ENCODE assay signal across 8 mouse cellular contexts in the genomic region with DNA sequence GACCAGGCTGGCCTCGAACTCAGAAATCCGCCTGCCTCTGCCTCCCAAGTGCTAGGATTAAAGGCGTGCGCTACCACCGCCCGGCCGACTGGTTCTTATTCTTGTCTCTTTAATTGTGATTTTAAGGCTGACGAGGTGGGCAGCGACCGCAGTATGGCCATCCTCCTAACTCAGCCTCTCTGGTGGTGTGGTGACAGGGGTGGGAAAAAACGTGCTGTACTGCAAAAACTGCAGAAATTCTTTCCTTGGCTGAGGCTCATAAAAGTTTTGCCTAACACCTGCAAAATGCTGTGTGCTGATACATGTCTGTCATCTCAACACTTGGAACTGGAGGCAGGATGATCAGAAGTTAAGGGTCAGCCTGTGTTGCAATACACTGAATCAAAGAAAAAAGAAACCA. TPM values are rescaled to one million over a fixed set of nuclear protein-coding genes. Genes with fewer than 3 reads are reported as not detected.
DNase-seq lines count a peak whose midpoint lies in the region; ATAC-seq lines count a peak whose summit lies in the region.

No protein-coding gene starts in this region.

- H3K4me1 ChIP-seq in embryonic facial prominence, embryonic 11.5 days (ENCODE audit: control insufficient read depth, insufficient read depth, low read length): no peaks in the 10 kb centered on the region; the same call in 1 of the 2 replicates
- H3K4me1 ChIP-seq in hindbrain, embryonic 12.5 days: peaks cover 51% of the 10 kb centered on the region
- peaks cover 20% of the 10 kb centered on the region for H3K4me1 ChIP-seq in midbrain, embryonic 14.5 days (ENCODE audit: control insufficient read depth, insufficient read depth, low read length)

- peak overlapping the region; percentile 81 for H3K4me2 ChIP-seq in embryonic facial prominence, embryonic 11.5 days (ENCODE audit: low read depth, low read length)
- H3K4me2 ChIP-seq in hindbrain, embryonic 12.5 days (replicated peaks): peak overlapping the region; percentile 65
- H3K4me2 ChIP-seq in midbrain, embryonic 14.5 days (ENCODE audit: low read length): peak overlapping the region; percentile 67

- peaks cover 12% of the 10 kb centered on the region for H3K36me3 ChIP-seq in embryonic facial prominence, embryonic 11.5 days (replicated peaks; ENCODE audit: control insufficient read depth, insufficient read depth, low read depth, low read length)
- H3K36me3 ChIP-seq in hindbrain, embryonic 12.5 days: peaks cover 32% of the 10 kb centered on the region
- H3K36me3 ChIP-seq in midbrain, embryonic 14.5 days (ENCODE audit: control insufficient read depth, insufficient read depth, low read length): peaks cover 32% of the 10 kb centered on the region

- peak overlapping the region; percentile 7; the same call in 1 of the 2 replicates for H3K9ac ChIP-seq in embryonic facial prominence, embryonic 11.5 days (replicated peaks; ENCODE audit: low read length)
- H3K9ac ChIP-seq in hindbrain, embryonic 12.5 days: peak overlapping the region; percentile 57
- peak overlapping the region; percentile 40; the same call in 1 of the 2 replicates for H3K9ac ChIP-seq in midbrain, embryonic 14.5 days (replicated peaks; ENCODE audit: low read length)

- peak; percentile 31 for DNase-seq in layer of hippocampus, adult 9-11 months
- DNase-seq in layer of hippocampus, postnatal 10 days (ENCODE audit: low spot score in 2 of 2): no peak
- no peak for DNase-seq in embryonic facial prominence, embryonic 11.5 days (ENCODE audit: low spot score)
- no peak for DNase-seq in midbrain, embryonic 14.5 days
- DNase-seq in ovary, postnatal 14 days (ENCODE audit: low spot score): no peak
- no peak for DNase-seq in right cerebral cortex, postnatal 4 days
- no peak for DNase-seq in left cerebral cortex, postnatal 14 days (ENCODE audit: low spot score in 2 of 2)

- ATAC-seq in embryonic facial prominence, embryonic 11.5 days (replicated peaks; ENCODE audit: insufficient number of reproducible peaks, low FRiP score, low TSS enrichment, low read depth): no peak
- ATAC-seq in hindbrain, embryonic 12.5 days (ENCODE audit: low FRiP score): no peak
- ATAC-seq in midbrain, embryonic 14.5 days (ENCODE audit: low FRiP score, low TSS enrichment): no peak

- peak overlapping the region; percentile 48 for H3K4me3 ChIP-seq in embryonic facial prominence, embryonic 11.5 days (ENCODE audit: low read depth, low read length)
- H3K4me3 ChIP-seq in hindbrain, embryonic 12.5 days: peak overlapping the region; percentile 46
- peak overlapping the region; percentile 43 for H3K4me3 ChIP-seq in midbrain, embryonic 14.5 days (replicated peaks; ENCODE audit: low read depth, low read length)

- peak overlapping the region; percentile 41; the same call in 1 of the 2 replicates for H3K27ac ChIP-seq in embryonic facial prominence, embryonic 11.5 days (replicated peaks; ENCODE audit: low read depth, low read length)
- peak overlapping the region; percentile 89 for H3K27ac ChIP-seq in hindbrain, embryonic 12.5 days
- H3K27ac ChIP-seq in midbrain, embryonic 14.5 days (replicated peaks; ENCODE audit: low read depth, low read length): peak overlapping the region; percentile 82

- H3K9me3 ChIP-seq in embryonic facial prominence, embryonic 11.5 days (replicated peaks; ENCODE audit: control insufficient read depth, low read length): no peaks in the 10 kb centered on the region
- H3K9me3 ChIP-seq in hindbrain, embryonic 12.5 days (replicated peaks): no peaks in the 10 kb centered on the region
- no peaks in the 10 kb centered on the region for H3K9me3 ChIP-seq in midbrain, embryonic 14.5 days (ENCODE audit: control insufficient read depth, low read length)

- WGBS in embryonic facial prominence, embryonic 11.5 days: 14% methylated on average over 11 of the region's 11 CpGs
- 8% methylated on average over 11 of the region's 11 CpGs for WGBS in hindbrain, embryonic 12.5 days
- WGBS in midbrain, embryonic 14.5 days: 16% methylated on average over 11 of the region's 11 CpGs

- no peaks in the 10 kb centered on the region for H3K27me3 ChIP-seq in embryonic facial prominence, embryonic 11.5 days (ENCODE audit: control insufficient read depth, insufficient read depth, low read length)
- no peaks in the 10 kb centered on the region for H3K27me3 ChIP-seq in hindbrain, embryonic 12.5 days
- no peaks in the 10 kb centered on the region for H3K27me3 ChIP-seq in midbrain, embryonic 14.5 days (ENCODE audit: control insufficient read depth, insufficient read depth, low read length)

- intact Hi-C loops in left cerebral cortex, postnatal 14 days (cut with DNase I): no loop called here

RNA-seq across cellular contexts. Expression of a gene that starts 0.6 kb away (rescaled TPM):
- 1 to 10 TPM; 4.3 to 6.7 TPM for total RNA-seq in layer of hippocampus, postnatal 10 days (2021)
- polyA plus RNA-seq in embryonic facial prominence, embryonic 11.5 days (2014; fragmentation: Nextera tagmentation; extraction: Ambion mirVana): 6.0 and 6.8 TPM in 2 replicates
- polyA plus RNA-seq in hindbrain, embryonic 12.5 days (2016; fragmentation: Nextera tagmentation; extraction: Ambion mirVana): 12.0 and 13.3 TPM in 2 replicates
- 5.7 and 9.9 TPM in 2 replicates for polyA plus RNA-seq in midbrain, embryonic 14.5 days (2014; fragmentation: Nextera tagmentation; extraction: Ambion mirVana)
- total RNA-seq in left cerebral cortex, postnatal 14 days (2021): 1 to 10 TPM; 5.7 to 6.2 TPM

RNA-seq across cellular contexts. Expression of a gene that starts 5.9 kb away (rescaled TPM):
- 10 to 100 TPM; 16.8 to 19.8 TPM for total RNA-seq in layer of hippocampus, postnatal 10 days (2021)
- 34.6 and 42.3 TPM in 2 replicates for polyA plus RNA-seq in embryonic facial prominence, embryonic 11.5 days (2014; fragmentation: Nextera tagmentation; extraction: Ambion mirVana)
- 49.3 and 50.5 TPM in 2 replicates for polyA plus RNA-seq in hindbrain, embryonic 12.5 days (2016; fragmentation: Nextera tagmentation; extraction: Ambion mirVana)
- polyA plus RNA-seq in midbrain, embryonic 14.5 days (2014; fragmentation: Nextera tagmentation; extraction: Ambion mirVana): 41.9 and 50.1 TPM in 2 replicates
- total RNA-seq in left cerebral cortex, postnatal 14 days (2021): 10 to 100 TPM; 13.9 to 14.3 TPM

RNA-seq across cellular contexts. Expression of a gene that starts 7.6 kb away (rescaled TPM):
- 100 to 1,000 TPM; 154 to 175 TPM for total RNA-seq in layer of hippocampus, postnatal 10 days (2021)
- polyA plus RNA-seq in embryonic facial prominence, embryonic 11.5 days (2014; fragmentation: Nextera tagmentation; extraction: Ambion mirVana): 74.0 and 77.8 TPM in 2 replicates
- 235 and 271 TPM in 2 replicates for polyA plus RNA-seq in hindbrain, embryonic 12.5 days (2016; fragmentation: Nextera tagmentation; extraction: Ambion mirVana)
- 295 and 421 TPM in 2 replicates for polyA plus RNA-seq in midbrain, embryonic 14.5 days (2014; fragmentation: Nextera tagmentation; extraction: Ambion mirVana)
- total RNA-seq in left cerebral cortex, postnatal 14 days (2021): 100 to 1,000 TPM in 1 of 2 experiments, 10 to 100 TPM in 1; 95.6 to 111 TPM

RNA-seq across cellular contexts. Expression of a gene that starts 25.3 kb away (rescaled TPM):
- 100 to 1,000 TPM; 112 to 128 TPM for total RNA-seq in layer of hippocampus, postnatal 10 days (2021)
- polyA plus RNA-seq in embryonic facial prominence, embryonic 11.5 days (2014; fragmentation: Nextera tagmentation; extraction: Ambion mirVana): 60.3 and 62.1 TPM in 2 replicates
- 42.1 and 54.5 TPM in 2 replicates for polyA plus RNA-seq in hindbrain, embryonic 12.5 days (2016; fragmentation: Nextera tagmentation; extraction: Ambion mirVana)
- 62.6 and 65.6 TPM in 2 replicates for polyA plus RNA-seq in midbrain, embryonic 14.5 days (2014; fragmentation: Nextera tagmentation; extraction: Ambion mirVana)
- total RNA-seq in left cerebral cortex, postnatal 14 days (2021): 10 to 100 TPM; 94.0 to 96.3 TPM

RNA-seq across cellular contexts. Expression of a gene that starts 32.7 kb away (rescaled TPM):
- total RNA-seq in layer of hippocampus, postnatal 10 days (2021): 100 to 1,000 TPM; 360 to 374 TPM
- polyA plus RNA-seq in embryonic facial prominence, embryonic 11.5 days (2014; fragmentation: Nextera tagmentation; extraction: Ambion mirVana): 6.8 and 9.0 TPM in 2 replicates
- polyA plus RNA-seq in hindbrain, embryonic 12.5 days (2016; fragmentation: Nextera tagmentation; extraction: Ambion mirVana): 18.4 and 22.3 TPM in 2 replicates
- polyA plus RNA-seq in midbrain, embryonic 14.5 days (2014; fragmentation: Nextera tagmentation; extraction: Ambion mirVana): 78.9 and 101 TPM in 2 replicates
- 100 to 1,000 TPM; 437 to 473 TPM for total RNA-seq in left cerebral cortex, postnatal 14 days (2021)

Comparison
In these comparisons a context has a peak if more than half of its experiments do, and no peak if none do; other contexts are left out.
1. H3K9ac ChIP-seq: peak in every context shown above with its lines; median percentile 57 in hindbrain, embryonic 12.5 days; 40 in midbrain, embryonic 14.5 days; 7 in embryonic facial prominence, embryonic 11.5 days.